Mouse (Mus musculus) liver, embryonic 12.5 days (tissue): ENCODE measurements around the gene Zfp683. TPM values are rescaled to one million over a fixed set of nuclear protein-coding genes. Genes with fewer than 3 reads are reported as not detected.

Experiments used
- ATAC-seq: fragments of 200-750 bp; cut with Nextera tagmentation; 2 replicates; pipeline ENCODE4 v1.8.0; 2017; ENCODE audit warnings: moderate number of reproducible peaks, mild to moderate bottlenecking, moderate library complexity
- H3K27ac ChIP-seq: fragments of 300-500 bp; sonication (generic); 2 replicates; pipeline ENCODE4 v1.5.1; 2016; ENCODE audit warnings: mild to moderate bottlenecking
- H3K27me3 ChIP-seq: fragments of 300-500 bp; sonication (generic); replicated peaks from 2 replicates; pipeline ENCODE4 v1.6.1; 2016; ENCODE audit warnings: mild to moderate bottlenecking, moderate library complexity
- H3K36me3 ChIP-seq: fragments of 300-500 bp; sonication (generic); 2 replicates; pipeline ENCODE4 v1.6.1; 2016; ENCODE audit warnings: mild to moderate bottlenecking, moderate library complexity
- H3K4me1 ChIP-seq: fragments of 300-500 bp; sonication (generic); 2 replicates; pipeline ENCODE4 v1.6.1; 2016
- H3K4me2 ChIP-seq: fragments of 300-500 bp; sonication (generic); 2 replicates; pipeline ENCODE4 v1.6.1; 2016; ENCODE audit warnings: mild to moderate bottlenecking, moderate library complexity
- H3K4me3 ChIP-seq: fragments of 300-500 bp; sonication (generic); 2 replicates; pipeline ENCODE4 v1.5.1; 2016; ENCODE audit warnings: mild to moderate bottlenecking, moderate library complexity
- H3K9ac ChIP-seq: fragments of 300-500 bp; sonication (generic); 2 replicates; pipeline ENCODE4 v1.6.1; 2016; ENCODE audit warnings: mild to moderate bottlenecking, moderate library complexity
- H3K9me3 ChIP-seq: fragments of 300-500 bp; sonication (generic); replicated peaks from 2 replicates; pipeline ENCODE4 v1.6.1; 2016; ENCODE audit warnings: mild to moderate bottlenecking, moderate library complexity
- WGBS: fragments of 180-500 bp; shearing (Covaris S2); methylation state at CpG from one replicate; pipeline ENCODE4 v1.1.7; 2016; ENCODE audit not compliant: insufficient replicate concordance; 5-methylcytosine and 5-hydroxymethylcytosine counted together
- polyA plus RNA-seq: library from polyadenylated mRNA; unstranded; fragments of >200 nt; fragmentation: Nextera tagmentation; extraction: Ambion mirVana; gene quantifications from 2 replicates; pipeline ENCODE4 v1.2.1, GENCODE M21; 2016

The Zfp683 gene
- not detected in 2 replicates for polyA plus RNA-seq

GRCm38 (mm10) chr4:134053538-134053937 is at the start of gene Zfp683:
Gene Zfp683 (plus strand): TSS chr4:134053838.
- H3K4me2 ChIP-seq = no peak within 1 kb of the TSS

GRCm38 (mm10) chr4:134005581-134006358 is 47.9 kb upstream of the Zfp683 start:
- Histone ChIP-seq H3K9ac (no peak overlapping the region), H3K4me3 (no peak overlapping the region), H3K4me2 (no peak overlapping the region), H3K4me1 (peaks cover 8% of the 10 kb centered on the region), H3K27me3 (no peaks in the 10 kb centered on the region), H3K9me3 (no peaks in the 10 kb centered on the region), H3K36me3 (0 out of 2 replicates have a peak, but pooled peaks cover 4% of the 10 kb centered on the region), H3K27ac (no peak overlapping the region)
- no peak for ATAC-seq
- 64% methylated on average over 12 of the region's 12 CpGs for WGBS

More at GRCm38 (mm10) chr4:134053538-134053937, at the start of gene Zfp683:
- no peaks in the 10 kb centered on the region; the same call in 1 of the 2 replicates for H3K27me3 ChIP-seq
- peaks cover 17% of the 10 kb centered on the region; the same call in 1 of the 2 replicates for H3K4me1 ChIP-seq
- WGBS = 57% methylated on average over 3 of the region's 3 CpGs
- H3K36me3 ChIP-seq = no peaks in the 10 kb centered on the region
- no peak for ATAC-seq
- no peak within 1 kb of the TSS for H3K9ac ChIP-seq
- H3K27ac ChIP-seq = no peak within 1 kb of the TSS
- no peak within 1 kb of the TSS for H3K4me3 ChIP-seq
- H3K9me3 ChIP-seq = no peaks in the 10 kb centered on the region

GRCm38 (mm10) chr4:134006845-134007244 is 46.8 kb upstream of the Zfp683 start:
- WGBS = 76% methylated on average over 3 of the region's 3 CpGs
- no peak overlapping the region for H3K27ac ChIP-seq
- H3K36me3 ChIP-seq = 0 out of 2 replicates have a peak, but pooled peaks cover 4% of the 10 kb centered on the region
- H3K27me3 ChIP-seq = peaks cover 5% of the 10 kb centered on the region
- H3K9me3 ChIP-seq = no peaks in the 10 kb centered on the region
- ATAC-seq = no peak
- H3K9ac ChIP-seq = no peak overlapping the region
- no peak overlapping the region for H3K4me3 ChIP-seq
- H3K4me1 ChIP-seq = peaks cover 10% of the 10 kb centered on the region
- no peak overlapping the region for H3K4me2 ChIP-seq

- 54% methylated on average over 6 of the region's 6 CpGs for WGBS
- Histone ChIP-seq H3K4me3 (no peak overlapping the region), H3K4me2 (no peak overlapping the region), H3K27ac (no peak overlapping the region), H3K9me3 (no peaks in the 10 kb centered on the region), H3K9ac (no peak overlapping the region), H3K4me1 (peaks cover 18% of the 10 kb centered on the region), H3K27me3 (peaks cover 14% of the 10 kb centered on the region), H3K36me3 (0 out of 2 replicates have a peak, but pooled peaks cover 4% of the 10 kb centered on the region)
- no peak for ATAC-seq
Measured at GRCm38 (mm10) chr4:134009709-134010108, 43.9 kb upstream of the Zfp683 start.

GRCm38 (mm10) chr4:134011450-134012414 is 41.9 kb upstream of the Zfp683 start:
- H3K9me3 ChIP-seq = no peaks in the 10 kb centered on the region
- peaks cover 22% of the 10 kb centered on the region for H3K4me1 ChIP-seq
- no peak overlapping the region for H3K27ac ChIP-seq
- H3K4me2 ChIP-seq = peak overlapping the region; percentile 44
- H3K27me3 ChIP-seq = peaks cover 30% of the 10 kb centered on the region
- H3K4me3 ChIP-seq = 0 out of 2 replicates have a peak overlapping the region, but pooled peaks have one; percentile 2
- ATAC-seq = no peak
- H3K9ac ChIP-seq = peak overlapping the region; percentile 6; the same call in 1 of the 2 replicates
- WGBS = 10% methylated on average over 16 of the region's 16 CpGs
- H3K36me3 ChIP-seq = no peaks in the 10 kb centered on the region

- Histone ChIP-seq H3K27ac (no peak overlapping the region), H3K27me3 (peaks cover 43% of the 10 kb centered on the region), H3K36me3 (no peaks in the 10 kb centered on the region), H3K4me2 (no peak overlapping the region), H3K9ac (no peak overlapping the region), H3K4me1 (peaks cover 29% of the 10 kb centered on the region), H3K4me3 (no peak overlapping the region), H3K9me3 (no peaks in the 10 kb centered on the region)
- 51% methylated on average over 12 of the region's 12 CpGs for WGBS
- ATAC-seq = no peak
Measured at GRCm38 (mm10) chr4:134012858-134013528, 40.6 kb upstream of the Zfp683 start.

GRCm38 (mm10) chr4:134016208-134016607 is 37.4 kb upstream of the Zfp683 start:
- Histone ChIP-seq H3K27ac (no peak overlapping the region), H3K27me3 (peaks cover 69% of the 10 kb centered on the region)

GRCm38 (mm10) chr4:134016767-134017166 is 36.9 kb upstream of the Zfp683 start:
- H3K27ac ChIP-seq = no peak overlapping the region
- ATAC-seq = no peak
- 6% methylated on average over 8 of the region's 8 CpGs for WGBS

More at GRCm38 (mm10) chr4:134016208-134016607, 37.4 kb upstream of the Zfp683 start:
- Histone ChIP-seq H3K9ac (no peak overlapping the region), H3K4me1 (peaks cover 31% of the 10 kb centered on the region), H3K36me3 (no peaks in the 10 kb centered on the region), H3K4me3 (no peak overlapping the region), H3K9me3 (no peaks in the 10 kb centered on the region), H3K4me2 (peak overlapping the region; percentile 53; the same call in 1 of the 2 replicates)
- ATAC-seq = no peak
- 19% methylated on average over 7 of the region's 7 CpGs for WGBS

GRCm38 (mm10) chr4:134017201-134017865 is 36.3 kb upstream of the Zfp683 start:
- peak overlapping the region; percentile 53 for H3K4me2 ChIP-seq
- no peak overlapping the region; the same call in 1 of the 2 replicates for H3K9ac ChIP-seq
- WGBS = 7% methylated on average over 21 of the region's 21 CpGs
- ATAC-seq = peak; percentile 30; the same call in 1 of the 2 replicates
- H3K9me3 ChIP-seq = no peaks in the 10 kb centered on the region
- peaks cover 20% of the 10 kb centered on the region for H3K4me1 ChIP-seq
- no peaks in the 10 kb centered on the region for H3K36me3 ChIP-seq
- H3K27ac ChIP-seq = peak overlapping the region; percentile 65
- peaks cover 59% of the 10 kb centered on the region for H3K27me3 ChIP-seq
- H3K4me3 ChIP-seq = peak overlapping the region; percentile 44

More at GRCm38 (mm10) chr4:134016767-134017166, 36.9 kb upstream of the Zfp683 start:
- Histone ChIP-seq H3K4me2 (peak overlapping the region; percentile 53), H3K9ac (no peak overlapping the region), H3K4me3 (peak overlapping the region; percentile 44; the same call in 1 of the 2 replicates), H3K9me3 (no peaks in the 10 kb centered on the region), H3K4me1 (peaks cover 26% of the 10 kb centered on the region), H3K27me3 (peaks cover 65% of the 10 kb centered on the region), H3K36me3 (no peaks in the 10 kb centered on the region)

GRCm38 (mm10) chr4:134018038-134018778 is 35.4 kb upstream of the Zfp683 start:
- WGBS = under 1% methylated on average over 46 of the region's 46 CpGs
- no peak; the same call in 1 of the 2 replicates for ATAC-seq
- peaks cover 55% of the 10 kb centered on the region for H3K27me3 ChIP-seq
- H3K9ac ChIP-seq = peak overlapping the region; percentile 36; the same call in 1 of the 2 replicates
- peak overlapping the region; percentile 53 for H3K4me2 ChIP-seq
- peak overlapping the region; percentile 44 for H3K4me3 ChIP-seq
- H3K4me1 ChIP-seq = peaks cover 17% of the 10 kb centered on the region; the same call in 1 of the 2 replicates
- no peaks in the 10 kb centered on the region for H3K36me3 ChIP-seq
- H3K27ac ChIP-seq = peak overlapping the region; percentile 65
- no peaks in the 10 kb centered on the region for H3K9me3 ChIP-seq
